Mouse (Mus musculus) CD4-positive, CD25-positive, alpha-beta regulatory T cell, adult 4 months (primary cell): Measurements from ENCODE around the gene 4930435E12Rik. TPM values are rescaled to one million over a fixed set of nuclear protein-coding genes. Genes with fewer than 3 reads are reported as not detected.

Experiments
- ATAC-seq: one replicate; pipeline ENCODE4 v1.8.0; 2017
- polyA plus RNA-seq, 2 experiments: library from polyadenylated mRNA; unstranded; fragments of 100-300 nt; shearing (Covaris generic); gene quantifications; one replicate each; pipeline ENCODE4 v1.2.1; 2017

Gene 4930435E12Rik
- polyA plus RNA-seq, 2 experiments from 2014 or later = not detected

DNA sequence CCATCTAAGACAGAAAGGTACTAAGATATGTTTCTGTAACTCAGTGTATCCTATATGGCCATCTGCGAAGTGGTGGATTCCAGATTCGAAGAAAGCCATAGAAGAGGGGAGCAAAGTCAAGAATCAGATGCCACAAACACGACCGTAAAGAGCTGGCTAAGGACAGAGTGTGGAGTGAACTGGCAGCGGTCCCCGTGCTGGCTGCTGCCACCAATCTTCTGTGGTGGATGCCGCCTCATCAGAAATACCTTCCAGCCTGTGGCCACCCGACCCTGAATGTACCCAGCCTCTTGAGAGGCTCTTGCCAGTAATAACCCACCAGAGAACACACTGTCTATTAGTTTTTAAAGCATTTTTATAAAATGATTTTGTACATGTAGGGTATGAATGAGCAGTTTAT lies 60.2 kb downstream of the 4930435E12Rik start:
- no peak for ATAC-seq

DNA sequence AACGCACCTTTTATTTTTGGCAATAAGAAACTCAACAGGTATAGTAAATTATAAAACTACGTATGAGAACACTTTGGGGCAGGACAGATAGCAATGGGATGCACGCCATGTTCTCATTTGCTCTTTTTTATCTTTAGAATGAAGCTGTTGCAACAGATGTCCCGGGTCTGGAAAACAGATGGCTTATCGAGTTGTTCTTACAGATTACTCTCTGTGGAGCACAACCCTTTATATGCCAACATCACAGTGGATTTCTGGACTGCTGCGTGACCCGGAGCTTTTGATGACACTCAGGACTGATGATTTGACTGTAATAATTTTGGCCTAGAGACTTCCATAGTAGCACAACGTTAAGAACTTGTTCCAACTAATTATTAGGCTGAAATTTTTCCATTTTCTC lies 60.8 kb downstream of the 4930435E12Rik start:
- no peak for ATAC-seq

DNA sequence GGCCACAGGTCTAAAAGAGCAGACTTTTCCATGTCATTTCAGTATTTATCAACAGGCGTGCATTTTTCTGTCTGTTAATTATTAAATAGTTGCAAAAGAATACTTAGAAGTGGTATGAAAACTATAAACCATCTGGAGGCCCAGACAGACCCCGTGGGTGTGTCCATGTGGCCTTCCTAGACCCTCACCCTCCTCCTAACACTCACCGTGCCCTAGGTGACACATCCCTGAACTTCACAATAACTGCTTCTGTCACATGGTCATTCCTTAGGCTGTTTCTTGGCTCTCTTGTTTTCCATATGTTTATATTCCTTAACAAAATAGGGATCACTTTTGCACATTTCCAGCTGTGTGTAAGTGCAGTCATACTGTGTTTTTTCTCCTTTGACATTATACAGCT lies 61.9 kb downstream of the 4930435E12Rik start:
- no peak for ATAC-seq

- ATAC-seq = no peak
These were observed 65.0 kb downstream of the 4930435E12Rik start for GRCm38 (mm10) chr16:38763508-38763907.

- no peak for ATAC-seq
These were observed 66.1 kb downstream of the 4930435E12Rik start for GRCm38 (mm10) chr16:38762401-38762800.

Other genes with a start within 250 kb of the 4930435E12Rik start
- 10 to 100 TPM; 21.5 to 26.4 TPM for gene Arhgap31, start 115.5 kb downstream of the 4930435E12Rik start, polyA plus RNA-seq
- 1 to 10 TPM; 8.7 to 9.2 TPM for gene B4galt4, start 86.5 kb downstream of the 4930435E12Rik start, polyA plus RNA-seq
- not detected for gene Upk1b, start 28.4 kb downstream of the 4930435E12Rik start, polyA plus RNA-seq
- gene Igsf11, start 63.9 kb upstream of the 4930435E12Rik start, polyA plus RNA-seq = not detected